ENCODE assay signal across 25 mouse cellular contexts in genomic region chr19:44918171-44918570, GRCm38 (mm10).
"Had no signal": no experiment of that assay in that cellular context is flagged by ENCODE, and none has a peak within 500 bp of the region (broad histone marks: within the 10 kb centered on the region; RNA-seq: fewer than 3 reads in every experiment).

No protein-coding gene starts in this region.

- H3K4me3 ChIP-seq: heart, embryonic 13.5 days; heart, embryonic 15.5 days; hindbrain, embryonic 13.5 days; hindbrain, embryonic 15.5 days; kidney, embryonic 15.5 days; limb, embryonic 12.5 days; limb, embryonic 15.5 days; liver, embryonic 12.5 days had no signal

- H3K4me1 ChIP-seq: hindbrain, embryonic 13.5 days; hindbrain, embryonic 15.5 days; limb, embryonic 15.5 days had no signal

- H3K4me2 ChIP-seq: heart, embryonic 11.5 days; heart, embryonic 13.5 days; heart, embryonic 15.5 days; hindbrain, embryonic 13.5 days; hindbrain, embryonic 15.5 days; kidney, embryonic 15.5 days; limb, embryonic 12.5 days; limb, embryonic 15.5 days; liver, embryonic 12.5 days had no signal

- H3K36me3 ChIP-seq: heart, embryonic 13.5 days; heart, embryonic 15.5 days; hindbrain, embryonic 13.5 days; hindbrain, embryonic 15.5 days; kidney, embryonic 15.5 days; limb, embryonic 12.5 days; limb, embryonic 15.5 days; liver, embryonic 12.5 days had no signal

- H3K9ac ChIP-seq: heart, embryonic 13.5 days; heart, embryonic 15.5 days; hindbrain, embryonic 13.5 days; hindbrain, embryonic 15.5 days; kidney, embryonic 15.5 days; limb, embryonic 12.5 days; limb, embryonic 15.5 days; liver, embryonic 12.5 days; liver, embryonic 14.5 days had no signal

- ATAC-seq: hindbrain, postnatal 0 days; intestine, embryonic 16.5 days; liver, embryonic 12.5 days had no signal

- H3K27ac ChIP-seq: heart, embryonic 13.5 days; heart, embryonic 15.5 days; hindbrain, embryonic 13.5 days; hindbrain, embryonic 15.5 days; hindbrain, postnatal 0 days; kidney, embryonic 15.5 days; kidney, postnatal 0 days; limb, embryonic 15.5 days; liver, embryonic 12.5 days; liver, embryonic 14.5 days had no signal

- H3K27me3 ChIP-seq: heart, embryonic 13.5 days; heart, embryonic 15.5 days; hindbrain, embryonic 13.5 days; hindbrain, embryonic 15.5 days; kidney, embryonic 15.5 days; limb, embryonic 12.5 days; limb, embryonic 15.5 days; liver, embryonic 12.5 days had no signal

- H3K9me3 ChIP-seq: heart, embryonic 13.5 days; heart, embryonic 15.5 days; hindbrain, embryonic 13.5 days; hindbrain, embryonic 15.5 days; kidney, embryonic 15.5 days; limb, embryonic 12.5 days; limb, embryonic 15.5 days; liver, embryonic 12.5 days had no signal

- DNase-seq: gastrocnemius, postnatal 14 days; gastrocnemius, postnatal 36 days; heart, adult 18-20 months; heart, postnatal 36 days; kidney, adult 11 months; kidney, adult 2 months; kidney, adult 9 months; kidney, postnatal 14 days; kidney, postnatal 36 days; layer of hippocampus, adult 9-11 months; layer of hippocampus, postnatal 36 days; left cerebral cortex, postnatal 4 days had no signal
